ENCODE assay signal across 14 mouse cellular contexts in the genomic region with DNA sequence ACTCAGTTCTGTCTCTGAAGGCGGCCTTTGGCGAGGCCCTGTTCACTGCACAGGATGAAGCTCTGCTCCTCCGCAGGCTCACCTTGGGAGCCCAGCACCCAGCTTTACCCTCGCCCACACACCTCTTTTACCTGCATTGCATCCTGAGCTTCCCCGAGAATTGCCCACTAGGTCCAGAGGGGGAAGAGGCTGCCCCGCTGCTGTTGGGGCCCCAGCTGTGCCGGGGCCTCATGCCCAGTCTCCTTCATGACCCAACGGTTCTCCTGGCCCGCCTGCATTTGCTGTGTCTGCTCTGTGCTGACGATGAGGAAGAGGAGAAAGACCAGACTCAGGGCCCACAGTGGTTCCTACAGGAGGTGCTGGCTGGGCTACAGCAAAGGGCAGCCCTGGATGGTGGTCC. TPM values are rescaled to one million over a fixed set of nuclear protein-coding genes. Genes with fewer than 3 reads are reported as not detected.
A peak's percentile ranks its signal among the peaks of the same experiment; 100 is the strongest.
DNase-seq lines count a peak whose midpoint lies in the region; ATAC-seq and TF ChIP-seq lines count a peak whose summit lies in the region.
"Had no signal": no experiment of that assay in that cellular context is flagged by ENCODE, and none has a peak within 500 bp of the region (broad histone marks: within the 10 kb centered on the region; RNA-seq: fewer than 3 reads in every experiment).

No protein-coding gene starts in this region.

- H3K9me3 ChIP-seq in hindbrain, embryonic 10.5 days, result no peaks in the 10 kb centered on the region
- no peaks in the 10 kb centered on the region for H3K9me3 ChIP-seq in hindbrain, embryonic 12.5 days (replicated peaks)
- H3K9me3 ChIP-seq in E14TG2a.4 (ENCODE audit: low read length), result no peaks in the 10 kb centered on the region
- H3K9me3 ChIP-seq in liver, embryonic 14.5 days (ENCODE audit: control insufficient read depth, low read length), result no peaks in the 10 kb centered on the region

- no peak for DNase-seq in hindbrain, embryonic 10.5 days (ENCODE audit: low spot score)
- no peak for DNase-seq in liver, embryonic 14.5 days (ENCODE audit: low read depth in 3 of 3, low spot score in 3 of 3)
- no peak for DNase-seq in left cerebral cortex, adult 2 months (ENCODE audit: extremely low spot score in 1 of 2, low spot score in 2 of 2)
- DNase-seq in left cerebral cortex, postnatal 10 days (ENCODE audit: extremely low spot score in 1 of 2, low spot score in 2 of 2), result no peak

- no peak overlapping the region for H3K4me2 ChIP-seq in hindbrain, embryonic 12.5 days (replicated peaks)
- H3K4me2 ChIP-seq in liver, embryonic 14.5 days (ENCODE audit: low read depth), result peak overlapping the region; percentile 93; the same call in 1 of the 2 replicates

- WGBS in hindbrain, embryonic 10.5 days, result 80% methylated on average over 10 of the region's 10 CpGs
- WGBS in hindbrain, embryonic 12.5 days, result 86% methylated on average over 10 of the region's 10 CpGs
- WGBS in liver, embryonic 14.5 days (ENCODE audit: insufficient replicate concordance), result 70% methylated on average over 10 of the region's 10 CpGs

- no peak for TF ChIP-seq EP300 in liver, embryonic 14.5 days (IDR thresholded peaks at IDR 0.05; ENCODE audit: low read depth)

- peaks cover 48% of the 10 kb centered on the region for H3K27me3 ChIP-seq in hindbrain, embryonic 10.5 days (ENCODE audit: insufficient read depth, poor library complexity, severe bottlenecking)
- H3K27me3 ChIP-seq in hindbrain, embryonic 12.5 days, result peaks cover 31% of the 10 kb centered on the region
- peaks cover 25% of the 10 kb centered on the region for H3K27me3 ChIP-seq in E14TG2a.4 (ENCODE audit: insufficient read depth, low read length)
- no peaks in the 10 kb centered on the region; the same call in 1 of the 2 replicates for H3K27me3 ChIP-seq in liver, embryonic 14.5 days (ENCODE audit: control insufficient read depth, insufficient read depth, low read length)

- intact Hi-C loops in left cerebral cortex, adult 2 months (cut with DNase I), result loop anchor here (5.0 kb wide), 1 partner anchor 107 kb away; a partner anchor contains a TSS
- intact Hi-C loops in left cerebral cortex, postnatal 10 days (cut with DNase I), result loop anchor here (2.0 kb wide), 1 partner anchor 41 kb away; no protein-coding TSS in a partner anchor

- TF ChIP-seq POLR2A in bone marrow macrophage, adult 2 months (IDR thresholded peaks at IDR 0.05; ENCODE audit: borderline replicate concordance, low read depth, low read length), result no peak

- H3K36me3 ChIP-seq in hindbrain, embryonic 10.5 days, result peaks cover 12% of the 10 kb centered on the region; the same call in 1 of the 2 replicates
- H3K36me3 ChIP-seq in hindbrain, embryonic 12.5 days, result peaks cover 7% of the 10 kb centered on the region
- peaks cover 24% of the 10 kb centered on the region for H3K36me3 ChIP-seq in E14TG2a.4 (ENCODE audit: insufficient read depth, low read length)
- no peaks in the 10 kb centered on the region for H3K36me3 ChIP-seq in liver, embryonic 14.5 days (replicated peaks; ENCODE audit: control insufficient read depth, insufficient read depth, low read depth)

- no peak for TF ChIP-seq CTCF in E14TG2a.4 (conservative IDR thresholded peaks at IDR 0.05; ENCODE audit: low read length)
- no peak for TF ChIP-seq CTCF in bone marrow macrophage, adult 2 months (IDR thresholded peaks at IDR 0.05; ENCODE audit: low read depth, low read length)
- no peak for TF ChIP-seq CTCF in liver, embryonic 14.5 days (IDR thresholded peaks at IDR 0.05; ENCODE audit: low read depth)
- no peak for TF ChIP-seq CTCF in left cerebral cortex, adult 2 months (IDR thresholded peaks at IDR 0.05)

- no peak overlapping the region for H3K9ac ChIP-seq in hindbrain, embryonic 12.5 days
- H3K9ac ChIP-seq in liver, embryonic 14.5 days (replicated peaks), result no peak overlapping the region

- peak overlapping the region; percentile 59; the same call in 1 of the 2 replicates for H3K27ac ChIP-seq in hindbrain, embryonic 10.5 days
- no peak overlapping the region for H3K27ac ChIP-seq in hindbrain, embryonic 12.5 days
- H3K27ac ChIP-seq in bone marrow macrophage, adult 2 months (ENCODE audit: insufficient read depth, low read depth, low read length), result peak overlapping the region; percentile 94
- H3K27ac ChIP-seq in liver, embryonic 14.5 days, result no peak overlapping the region
- H3K27ac ChIP-seq in left cerebral cortex, adult 2 months, result no peak overlapping the region
- H3K27ac ChIP-seq: gastrocnemius, adult 2 months had no signal

- H3K4me1 ChIP-seq in hindbrain, embryonic 10.5 days (replicated peaks), result peaks cover 38% of the 10 kb centered on the region
- H3K4me1 ChIP-seq in hindbrain, embryonic 12.5 days, result peaks cover 19% of the 10 kb centered on the region
- peaks cover 63% of the 10 kb centered on the region for H3K4me1 ChIP-seq in E14TG2a.4 (replicated peaks; ENCODE audit: low read depth, low read length)
- peaks cover 35% of the 10 kb centered on the region for H3K4me1 ChIP-seq in bone marrow macrophage, adult 2 months (ENCODE audit: control insufficient read depth, insufficient read depth, low read length)
- H3K4me1 ChIP-seq in liver, embryonic 14.5 days (replicated peaks; ENCODE audit: control insufficient read depth in 2 of 2, insufficient read depth in 2 of 2, low read length in 1 of 2), result peaks cover 3 to 8% of the 10 kb centered on the region in 2 experiments

- no peak for ATAC-seq in hindbrain, embryonic 12.5 days (ENCODE audit: low FRiP score)
- ATAC-seq in liver, embryonic 14.5 days (ENCODE audit: insufficient read depth), result no peak
- ATAC-seq: CD4-positive, CD25-positive, alpha-beta regulatory T cell, adult 4 months had no signal

- peak overlapping the region; percentile 81; the same call in 1 of the 2 replicates for H3K4me3 ChIP-seq in hindbrain, embryonic 10.5 days
- H3K4me3 ChIP-seq in hindbrain, embryonic 12.5 days, result no peak overlapping the region
- peak overlapping the region; percentile 91 for H3K4me3 ChIP-seq in E14TG2a.4 (replicated peaks; ENCODE audit: low read length)
- H3K4me3 ChIP-seq in bone marrow macrophage, adult 2 months (ENCODE audit: insufficient read depth, low read length), result peak overlapping the region; percentile 88
- no peak overlapping the region for H3K4me3 ChIP-seq in liver, embryonic 14.5 days (ENCODE audit: insufficient read depth in 1 of 2, low read depth in 2 of 2, low read length in 2 of 2)
- no peak overlapping the region for H3K4me3 ChIP-seq in left cerebral cortex, adult 2 months

RNA-seq across cellular contexts. Expression of a gene that starts 1.7 kb away (rescaled TPM):
- 1.6 and 2.6 TPM in 2 replicates for polyA plus RNA-seq in hindbrain, embryonic 10.5 days (2016; fragmentation: Nextera tagmentation; extraction: Ambion mirVana)
- 2.6 and 3.2 TPM in 2 replicates for polyA plus RNA-seq in hindbrain, embryonic 12.5 days (2016; fragmentation: Nextera tagmentation; extraction: Ambion mirVana)
- 13.5 and 14.4 TPM in 2 replicates for polyA plus RNA-seq in bone marrow macrophage, adult 2 months (2012; ENCODE audit: insufficient read depth, insufficient read length, missing spikeins)
- 1.3 and 1.5 TPM in 2 replicates for polyA plus RNA-seq in liver, embryonic 14.5 days (2012; rRNA removed)
- 1.4 and 1.8 TPM in 2 replicates for polyA plus RNA-seq in liver, embryonic 14.5 days (2014; fragmentation: Nextera tagmentation; extraction: Ambion mirVana)
- 1 to 10 TPM; 5.4 to 6.0 TPM for total RNA-seq in left cerebral cortex, adult 2 months (2021)
- 1 to 10 TPM; 8.3 to 9.2 TPM for total RNA-seq in left cerebral cortex, postnatal 10 days (2021)

RNA-seq across cellular contexts. Expression of a gene that starts 9.1 kb away (rescaled TPM):
- 0.39 and 0.77 TPM in 2 replicates for polyA plus RNA-seq in hindbrain, embryonic 10.5 days (2016; fragmentation: Nextera tagmentation; extraction: Ambion mirVana)
- 0.18 and 0.19 TPM in 2 replicates for polyA plus RNA-seq in hindbrain, embryonic 12.5 days (2016; fragmentation: Nextera tagmentation; extraction: Ambion mirVana)
- polyA plus RNA-seq in bone marrow macrophage, adult 2 months (2012; ENCODE audit: insufficient read depth, insufficient read length, missing spikeins), result not detected in 2 replicates
- 0.01 and 0.02 TPM in 2 replicates for polyA plus RNA-seq in liver, embryonic 14.5 days (2012; rRNA removed)
- not detected in 2 replicates for polyA plus RNA-seq in liver, embryonic 14.5 days (2014; fragmentation: Nextera tagmentation; extraction: Ambion mirVana)
- not detected for total RNA-seq in left cerebral cortex, adult 2 months (2021)
- not detected for total RNA-seq in left cerebral cortex, postnatal 10 days (2021)
- total RNA-seq: adrenal gland, adult 2 months; gastrocnemius, adult 2 months; heart, postnatal 4 days; left cerebral cortex, adult 8-10 months; megakaryocyte progenitor cell, adult 5-6 weeks had no signal
- polyA plus RNA-seq: adrenal gland, adult 2 months; CD4-positive, CD25-positive, alpha-beta regulatory T cell, adult 4 months; myocyte had no signal

RNA-seq across cellular contexts. Expression of a gene that starts 32.2 kb away (rescaled TPM):
- 177 and 187 TPM in 2 replicates for polyA plus RNA-seq in hindbrain, embryonic 10.5 days (2016; fragmentation: Nextera tagmentation; extraction: Ambion mirVana)
- polyA plus RNA-seq in hindbrain, embryonic 12.5 days (2016; fragmentation: Nextera tagmentation; extraction: Ambion mirVana), result 114 and 126 TPM in 2 replicates
- 82.4 and 102 TPM in 2 replicates for polyA plus RNA-seq in bone marrow macrophage, adult 2 months (2012; ENCODE audit: insufficient read depth, insufficient read length, missing spikeins)
- 69.9 and 87.7 TPM in 2 replicates for polyA plus RNA-seq in liver, embryonic 14.5 days (2012; rRNA removed)
- 115 and 129 TPM in 2 replicates for polyA plus RNA-seq in liver, embryonic 14.5 days (2014; fragmentation: Nextera tagmentation; extraction: Ambion mirVana)
- 10 to 100 TPM; 77.7 to 82.4 TPM for total RNA-seq in left cerebral cortex, adult 2 months (2021)
- total RNA-seq in left cerebral cortex, postnatal 10 days (2021), result 10 to 100 TPM; 68.2 to 71.7 TPM

RNA-seq across cellular contexts. Expression of a gene that starts 40.5 kb away (rescaled TPM):
- 58.9 and 69.2 TPM in 2 replicates for polyA plus RNA-seq in hindbrain, embryonic 10.5 days (2016; fragmentation: Nextera tagmentation; extraction: Ambion mirVana)
- 73.2 and 76.5 TPM in 2 replicates for polyA plus RNA-seq in hindbrain, embryonic 12.5 days (2016; fragmentation: Nextera tagmentation; extraction: Ambion mirVana)
- 56.1 and 56.6 TPM in 2 replicates for polyA plus RNA-seq in bone marrow macrophage, adult 2 months (2012; ENCODE audit: insufficient read depth, insufficient read length, missing spikeins)
- polyA plus RNA-seq in liver, embryonic 14.5 days (2012; rRNA removed), result 21.0 and 25.6 TPM in 2 replicates
- polyA plus RNA-seq in liver, embryonic 14.5 days (2014; fragmentation: Nextera tagmentation; extraction: Ambion mirVana), result 8.5 and 10.0 TPM in 2 replicates
- total RNA-seq in left cerebral cortex, adult 2 months (2021), result 10 to 100 TPM; 94.3 to 99.2 TPM
- 10 to 100 TPM; 70.9 to 79.7 TPM for total RNA-seq in left cerebral cortex, postnatal 10 days (2021)

RNA-seq across cellular contexts. Expression of a gene that starts 59.2 kb away (rescaled TPM):
- 8.9 and 18.7 TPM in 2 replicates for polyA plus RNA-seq in hindbrain, embryonic 10.5 days (2016; fragmentation: Nextera tagmentation; extraction: Ambion mirVana)
- 38.3 and 42.2 TPM in 2 replicates for polyA plus RNA-seq in hindbrain, embryonic 12.5 days (2016; fragmentation: Nextera tagmentation; extraction: Ambion mirVana)
- 34.1 and 43.8 TPM in 2 replicates for polyA plus RNA-seq in bone marrow macrophage, adult 2 months (2012; ENCODE audit: insufficient read depth, insufficient read length, missing spikeins)
- polyA plus RNA-seq in liver, embryonic 14.5 days (2012; rRNA removed), result 9.0 and 9.3 TPM in 2 replicates
- 4.7 and 5.5 TPM in 2 replicates for polyA plus RNA-seq in liver, embryonic 14.5 days (2014; fragmentation: Nextera tagmentation; extraction: Ambion mirVana)
- total RNA-seq in left cerebral cortex, adult 2 months (2021), result 10 to 100 TPM; 81.5 to 89.0 TPM
- 10 to 100 TPM; 76.9 to 77.8 TPM for total RNA-seq in left cerebral cortex, postnatal 10 days (2021)

Comparison
In these comparisons a context has a peak if more than half of its experiments do, and no peak if none do; other contexts are left out.
1. H3K27ac ChIP-seq: peak in hindbrain, embryonic 10.5 days (single experiment) and bone marrow macrophage, adult 2 months (single experiment); none in hindbrain, embryonic 12.5 days (single experiment), liver, embryonic 14.5 days (single experiment) and left cerebral cortex, adult 2 months (single experiment).
2. H3K4me3 ChIP-seq: peak in hindbrain, embryonic 10.5 days (single experiment), E14TG2a.4 (single experiment) and bone marrow macrophage, adult 2 months (single experiment); none in hindbrain, embryonic 12.5 days (single experiment), liver, embryonic 14.5 days (0 of 2) and left cerebral cortex, adult 2 months (single experiment).